Mouse (Mus musculus) CH12.LX (cell line): Measurements from ENCODE around the gene Fance. TPM values are rescaled to one million over a fixed set of nuclear protein-coding genes. Genes with fewer than 3 reads are reported as not detected.

Experiments
- DNase-seq: peaks from one replicate; pipeline ENCODE4 v3.0.0-alpha.2; 2013; ENCODE audit errors: extremely low read depth
- H3K27ac ChIP-seq: 2 replicates; pipeline ENCODE4 v1.5.1; 2012; ENCODE audit warnings: low read depth, mild to moderate bottlenecking, control low read depth, moderate library complexity; ENCODE audit not compliant: insufficient read depth
- H3K27me3 ChIP-seq: replicated peaks from 2 replicates; pipeline ENCODE3; 2012; ENCODE audit warnings: inconsistent platforms
- H3K36me3 ChIP-seq, 2 experiments: replicated peaks in 1 of 2; 2 replicates each; pipeline versions ENCODE3 to v1.6.1; 2012; ENCODE audit warnings: inconsistent platforms in 1 of 2, low read length in 1 of 2, mild to moderate bottlenecking in 1 of 2, mixed read lengths in 1 of 2, moderate library complexity in 1 of 2; ENCODE audit not compliant: control insufficient read depth in 1 of 2, insufficient read depth in 1 of 2
- H3K4me1 ChIP-seq, 2 experiments: 2 replicates each; pipeline ENCODE4 v1.6.1; 2012; ENCODE audit warnings: inconsistent platforms in 1 of 2, moderate library complexity in 1 of 2; ENCODE audit not compliant: insufficient read depth in 2 of 2, control insufficient read depth in 1 of 2
- H3K4me2 ChIP-seq: 2 replicates; pipeline ENCODE4 v1.6.1; 2012; ENCODE audit warnings: low read depth, mild to moderate bottlenecking, control low read depth; ENCODE audit not compliant: poor library complexity, insufficient read depth, severe bottlenecking
- H3K4me3 ChIP-seq, 3 experiments: fragments of 150-350 bp in 1 of 3; sonication (generic) in 1 of 3; replicated peaks in 1 of 3; 2 replicates each; pipeline versions ENCODE3 to v1.5.1; 2011 to 2012; ENCODE audit warnings: low read depth in 2 of 3, low read length in 2 of 3, mild to moderate bottlenecking in 2 of 3, moderate library complexity in 2 of 3, control low read depth in 1 of 3, improper control_type of control experiment in 1 of 3, inconsistent platforms in 1 of 3, mixed read lengths in 1 of 3; ENCODE audit not compliant: poor library complexity in 1 of 3
- H3K79me2 ChIP-seq: replicated peaks from 2 replicates; pipeline ENCODE4 v1.6.1; 2012; ENCODE audit warnings: mild to moderate bottlenecking, moderate library complexity; ENCODE audit not compliant: control insufficient read depth, poor library complexity, insufficient read depth, severe bottlenecking; ENCODE audit errors: extremely low read depth
- H3K9ac ChIP-seq: 2 replicates; pipeline ENCODE4 v1.6.1; 2012; ENCODE audit warnings: low read depth, mild to moderate bottlenecking, control low read depth, moderate library complexity; ENCODE audit not compliant: insufficient read depth
- H3K9me3 ChIP-seq: replicated peaks from 2 replicates; pipeline ENCODE3; 2012; ENCODE audit warnings: low read length, inconsistent platforms, mixed read lengths
- BHLHE40 ChIP-seq: IDR thresholded peaks from 2 replicates; pipeline ENCODE4 v1.6.1; 2011; ENCODE audit warnings: mild to moderate bottlenecking, low read depth, low read length, improper control_type of control experiment
- CHD2 ChIP-seq: IDR thresholded peaks from 2 replicates; pipeline ENCODE4 v1.6.1; 2011; ENCODE audit warnings: low read length, improper control_type of control experiment
- CTCF ChIP-seq, 2 experiments: IDR thresholded peaks in 1 of 2; conservative IDR thresholded peaks in 1 of 2; 2 replicates each; pipeline ENCODE4 v1.5.1; 2011 to 2012; ENCODE audit warnings: low read depth in 2 of 2, low read length in 2 of 2, improper control_type of control experiment in 1 of 2, inconsistent platforms in 1 of 2, mild to moderate bottlenecking in 1 of 2, moderate library complexity in 1 of 2
- JUN ChIP-seq: IDR thresholded peaks from 2 replicates; pipeline ENCODE4 v1.6.1; 2011; ENCODE audit warnings: low read depth, mild to moderate bottlenecking, low read length, improper control_type of control experiment, moderate library complexity; ENCODE audit not compliant: insufficient read depth
- KAT2A ChIP-seq: IDR thresholded peaks from 2 replicates; pipeline ENCODE4 v1.6.1; 2012; ENCODE audit warnings: low read length, improper control_type of control experiment, inconsistent platforms; ENCODE audit not compliant: insufficient replicate concordance
- MXI1 ChIP-seq: IDR thresholded peaks from 2 replicates; pipeline ENCODE4 v1.6.1; 2011; ENCODE audit warnings: mild to moderate bottlenecking, low read depth, low read length, improper control_type of control experiment
- NELFE ChIP-seq: IDR thresholded peaks from 2 replicates; pipeline ENCODE4 v1.6.1; 2011; ENCODE audit warnings: low read depth, low read length, improper control_type of control experiment
- POLR2A ChIP-seq: IDR thresholded peaks from 2 replicates; pipeline ENCODE4 v1.6.1; 2011; ENCODE audit warnings: low read depth, mild to moderate bottlenecking, improper control_type of control experiment, low read length
- POLR2AphosphoS2 ChIP-seq: IDR thresholded peaks from 2 replicates; pipeline ENCODE4 v1.6.1; 2011; ENCODE audit warnings: low read depth, low read length, improper control_type of control experiment
- RAD21 ChIP-seq: IDR thresholded peaks from 2 replicates; pipeline ENCODE4 v1.6.1; 2011; ENCODE audit warnings: low read depth, mild to moderate bottlenecking, low read length, improper control_type of control experiment, moderate library complexity
- TCF12 ChIP-seq: IDR thresholded peaks from 2 replicates; pipeline ENCODE4 v1.6.1; 2014; ENCODE audit warnings: low read depth, mild to moderate bottlenecking, inconsistent platforms, low read length, improper control_type of control experiment
- ZC3H11A ChIP-seq: IDR thresholded peaks from 2 replicates; pipeline ENCODE4 v1.6.1; 2012; ENCODE audit warnings: low read depth, mild to moderate bottlenecking, inconsistent platforms, low read length, improper control_type of control experiment
- ZMIZ1 ChIP-seq: IDR thresholded peaks from 2 replicates; pipeline ENCODE4 v1.6.1; 2012; ENCODE audit warnings: low read depth, mild to moderate bottlenecking, inconsistent platforms, low read length, improper control_type of control experiment
- dilution Hi-C: fragments of 300-500 bp; cut with MboI; formaldehyde crosslinking; loops from 2 replicates; pipeline ENCODE4 v1.14.3; 2020; ENCODE audit warnings: low sequenced_read_pairs; ENCODE audit not compliant: extremely low pct_unique_long_range_greater_than_20kb, extremely low pct_ligation_motif_present
- in situ Hi-C: fragments of 300-500 bp; cut with MboI; formaldehyde crosslinking; loops from 3 replicates; pipeline ENCODE4 v1.14.3; 2019; ENCODE audit warnings: low sequenced_read_pairs, low pct_ligation_motif_present, low pct_unique_long_range_greater_than_20kb, mixed read lengths
- polyA plus RNA-seq: library from polyadenylated mRNA; unstranded; fragments of >175 nt; gene quantifications from 2 replicates; pipeline ENCODE4 v1.2.1, GENCODE M21; 2012; ENCODE audit warnings: low read depth; ENCODE audit not compliant: insufficient read length
- total RNA-seq, 2 experiments: library from RNA; depleted of rRNA; stranded (reverse); fragments of 300-350 nt in 1 of 2; fragments of >200 nt in 1 of 2; gene quantifications; 2 replicates each; pipeline ENCODE4 v1.2.3; 2012 to 2014

Gene Fance
- total and polyA plus RNA-seq, 3 experiments, result 17.4 to 37.9 (median 29.6) TPM

DNA sequence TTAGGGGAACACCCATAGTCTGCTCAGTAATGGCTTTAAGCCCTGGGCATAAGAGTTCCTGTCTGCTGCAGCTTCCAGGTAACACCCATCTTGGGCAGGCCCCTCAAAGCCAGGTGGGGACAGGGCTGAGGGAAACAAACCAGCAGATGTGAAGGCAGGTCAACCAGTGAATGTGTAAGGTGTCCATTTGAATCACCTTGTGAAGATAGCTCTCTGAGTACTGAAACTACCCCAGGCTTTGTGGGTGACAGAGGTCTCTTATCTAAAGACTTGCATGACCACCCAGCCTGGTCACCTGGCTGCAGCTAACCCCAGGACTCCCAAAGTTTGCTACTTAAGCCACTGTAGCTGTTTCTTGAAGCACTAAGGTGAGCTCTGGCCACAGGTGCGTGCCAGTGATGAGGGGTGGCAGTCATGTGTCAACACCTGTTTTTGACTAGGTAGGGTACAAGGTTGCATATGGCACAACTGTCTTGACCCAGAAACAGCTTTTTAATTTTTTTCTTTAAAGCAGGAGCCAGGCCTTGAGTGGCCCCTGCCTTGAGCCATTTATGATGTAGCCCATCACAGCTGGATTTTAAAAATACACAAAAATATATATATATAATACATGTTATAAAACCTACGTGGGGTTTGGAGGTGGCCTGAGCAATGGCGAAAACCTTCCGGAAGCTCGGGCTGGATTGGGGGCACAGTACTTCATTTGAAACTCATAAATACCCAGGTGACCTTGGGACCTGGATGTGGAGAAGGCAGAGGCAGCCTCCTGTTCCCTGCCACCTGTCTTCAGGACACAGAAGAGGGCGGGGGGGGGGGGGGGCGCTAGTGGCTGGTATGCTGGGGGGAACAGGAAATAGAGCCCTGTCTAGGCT, 18.2 kb downstream of the Fance start (continued):
- no peak for TF ChIP-seq RAD21
- no peak for TF ChIP-seq CTCF (conservative IDR thresholded peaks at IDR 0.05 in 1 of 2, IDR thresholded peaks at IDR 0.05 in 1 of 2; ENCODE audit: low read depth in 2 of 2, low read length in 2 of 2)
- no peak for TF ChIP-seq ZC3H11A
- peak; percentile 77 for TF ChIP-seq CHD2
- no peak for TF ChIP-seq JUN
- no peak for TF ChIP-seq MXI1
- TF ChIP-seq KAT2A, result no peak
- TF ChIP-seq TCF12, result no peak

DNA sequence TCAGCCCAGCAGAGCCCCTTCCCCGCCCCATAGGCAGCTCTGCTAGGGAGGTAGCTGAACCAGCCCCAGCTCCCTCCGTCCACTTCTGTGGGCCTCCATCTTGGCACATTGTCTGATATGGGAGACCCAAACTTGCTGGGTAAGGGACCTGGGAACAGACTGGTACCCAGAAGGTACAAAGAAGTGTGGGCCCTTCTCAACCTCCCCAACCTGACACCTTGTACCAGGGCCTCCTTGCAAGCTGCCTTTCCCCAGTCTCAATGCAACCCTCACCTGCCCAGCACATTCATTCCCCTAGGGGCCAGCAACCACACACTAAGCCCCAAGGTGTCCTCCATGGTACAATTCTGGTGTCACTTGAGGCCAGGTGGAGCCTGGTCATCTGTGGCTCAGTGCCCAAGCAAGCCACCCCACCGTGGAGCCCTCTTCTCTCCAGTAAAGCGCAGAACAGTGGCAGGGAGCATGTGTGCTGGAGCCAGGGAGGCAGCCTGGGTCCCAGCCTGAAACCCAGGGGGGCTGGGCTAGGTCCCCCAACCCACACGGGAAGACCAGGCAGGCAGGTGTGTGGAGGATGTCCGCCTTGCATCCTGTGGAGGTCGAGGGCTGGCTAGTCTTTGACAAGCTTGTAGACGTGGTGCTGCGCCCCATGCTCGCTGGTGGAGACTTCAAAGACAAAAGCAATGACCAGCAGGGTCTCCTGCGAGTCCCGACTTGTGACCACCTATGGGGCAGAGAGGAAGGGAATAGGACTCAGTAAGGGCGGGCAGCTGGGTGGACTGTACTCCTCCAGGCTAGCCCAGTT, 19.0 kb downstream of the Fance start:
- TF ChIP-seq RAD21 (no peak), CHD2 (peak; percentile 53), ZMIZ1 (peak; percentile 70), POLR2A (peak; percentile 63; the same call in 1 of the 2 replicates), POLR2AphosphoS2 (peak; percentile 77; the same call in 1 of the 2 replicates), MXI1 (no peak), NELFE (0 out of 2 replicates have a peak, but pooled peaks have one; percentile 17)
- H3K9me3 ChIP-seq, result no peaks in the 10 kb centered on the region
- no peak overlapping the region for H3K27ac ChIP-seq
- peaks cover 26 to 33% of the 10 kb centered on the region in 2 experiments for H3K36me3 ChIP-seq
- peak; percentile 58 for DNase-seq
- in situ Hi-C loops (no loop called here), dilution Hi-C loops (no loop called here)
- no peak overlapping the region for H3K9ac ChIP-seq
- no peak overlapping the region for H3K4me2 ChIP-seq
- peaks cover 26% of the 10 kb centered on the region for H3K27me3 ChIP-seq
- H3K79me2 ChIP-seq, result peaks cover 15% of the 10 kb centered on the region
- no peak overlapping the region for H3K4me3 ChIP-seq
- peaks cover 13 to 40% of the 10 kb centered on the region in 2 experiments for H3K4me1 ChIP-seq

DNA sequence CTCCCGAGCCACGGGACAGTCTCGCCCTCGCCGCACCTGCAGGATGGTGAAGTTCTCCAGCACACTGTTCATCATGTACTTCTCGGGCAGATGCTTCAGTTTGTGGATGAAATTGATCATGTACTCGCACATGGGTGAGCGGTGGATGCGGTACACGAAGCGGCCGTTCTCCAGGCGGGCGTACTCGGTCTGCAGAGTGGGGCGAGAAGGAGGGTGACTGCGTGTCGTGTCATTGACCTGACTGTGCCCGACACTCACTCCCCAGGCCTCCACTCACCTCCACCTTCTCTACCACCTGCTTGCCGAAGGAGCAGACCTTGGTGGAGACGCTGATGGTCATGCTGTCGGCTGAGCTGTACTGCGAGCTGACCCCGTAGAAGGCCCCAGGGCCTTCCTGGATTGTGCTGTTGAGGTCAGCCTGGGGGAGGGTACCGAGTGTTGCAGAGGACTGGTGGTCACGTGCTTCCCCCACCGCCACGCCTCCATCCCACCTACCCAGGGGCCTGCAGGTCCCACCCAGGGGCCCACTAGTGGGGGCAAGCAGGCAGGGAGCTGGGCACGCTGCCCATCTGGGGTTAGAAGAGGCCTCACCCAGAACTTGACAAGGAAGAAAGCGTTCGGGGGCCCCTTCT, 19.7 kb downstream of the Fance start:
- peaks cover 33% of the 10 kb centered on the region for H3K27me3 ChIP-seq
- DNase-seq, result no peak
- peaks cover 15% of the 10 kb centered on the region for H3K79me2 ChIP-seq
- peaks cover 9 to 33% of the 10 kb centered on the region in 2 experiments for H3K4me1 ChIP-seq
- H3K9ac ChIP-seq, result no peak overlapping the region
- no peak overlapping the region for H3K27ac ChIP-seq
- H3K36me3 ChIP-seq, result peaks cover 26 to 29% of the 10 kb centered on the region in 2 experiments
- H3K4me3 ChIP-seq, result no peak overlapping the region
- dilution Hi-C loops (no loop called here), in situ Hi-C loops (no loop called here)
- TF ChIP-seq POLR2AphosphoS2 (no peak), BHLHE40 (0 out of 2 replicates have a peak, but pooled peaks have one; percentile 22)
- no peaks in the 10 kb centered on the region for H3K9me3 ChIP-seq
- no peak overlapping the region for H3K4me2 ChIP-seq
